Mouse (Mus musculus) embryonic fibroblast, embryonic 13.5 days (primary cell): Measurements from ENCODE around the gene Filip1. TPM values are rescaled to one million over a fixed set of nuclear protein-coding genes. Genes with fewer than 3 reads are reported as not detected.

Experiments used
- H3K27ac ChIP-seq: 2 replicates; pipeline ENCODE4 v1.5.1; 2012; ENCODE audit warnings: low read length, control low read depth, inconsistent platforms; ENCODE audit not compliant: insufficient read depth
- H3K4me1 ChIP-seq: 2 replicates; pipeline ENCODE4 v1.6.1; 2011; ENCODE audit warnings: low read length; ENCODE audit not compliant: control insufficient read depth, insufficient read depth
- H3K4me3 ChIP-seq: 2 replicates; pipeline ENCODE4 v1.5.1; 2011; ENCODE audit warnings: mild to moderate bottlenecking, control low read depth, low read length; ENCODE audit not compliant: insufficient read depth
- CTCF ChIP-seq: IDR thresholded peaks from 2 replicates; pipeline ENCODE4 v1.5.1; 2011; ENCODE audit warnings: mild to moderate bottlenecking, control low read depth, low read length, moderate library complexity, borderline replicate concordance; ENCODE audit not compliant: insufficient read depth
- POLR2A ChIP-seq: IDR thresholded peaks from 2 replicates; pipeline ENCODE4 v1.6.1; 2011; ENCODE audit warnings: low read depth, mild to moderate bottlenecking, control low read depth, low read length, moderate library complexity
- polyA plus RNA-seq: library from polyadenylated mRNA; stranded (reverse); fragments of >200 nt; gene quantifications from 2 replicates; pipeline ENCODE4 v1.2.4, GENCODE M21; 2011; ENCODE audit warnings: low read depth; ENCODE audit not compliant: missing spikeins, insufficient read length

Gene Filip1
- polyA plus RNA-seq, 1 experiment = 0.23 TPM

GRCm38 (mm10) chr9:80022821-80023220, 10.2 kb upstream of the Filip1 start:
- H3K4me1 ChIP-seq = peaks cover 2% of the 10 kb centered on the region; the same call in 1 of the 2 replicates
- TF ChIP-seq POLR2A (no peak), CTCF (no peak)
- no peak overlapping the region for H3K27ac ChIP-seq

GRCm38 (mm10) chr9:80021648-80022047, 9.0 kb upstream of the Filip1 start:
- Histone ChIP-seq H3K4me3 (no peak overlapping the region), H3K4me1 (peaks cover 2% of the 10 kb centered on the region; the same call in 1 of the 2 replicates), H3K27ac (no peak overlapping the region)
- TF ChIP-seq CTCF = no peak

More at GRCm38 (mm10) chr9:80022821-80023220, 10.2 kb upstream of the Filip1 start:
- H3K4me3 ChIP-seq = no peak overlapping the region

- no peak overlapping the region for H3K27ac ChIP-seq
- no peak overlapping the region for H3K4me3 ChIP-seq
- H3K4me1 ChIP-seq = peaks cover 2% of the 10 kb centered on the region; the same call in 1 of the 2 replicates
- TF ChIP-seq CTCF (no peak), POLR2A (no peak)
Measured at GRCm38 (mm10) chr9:80020429-80020828, 7.8 kb upstream of the Filip1 start.

DNA sequence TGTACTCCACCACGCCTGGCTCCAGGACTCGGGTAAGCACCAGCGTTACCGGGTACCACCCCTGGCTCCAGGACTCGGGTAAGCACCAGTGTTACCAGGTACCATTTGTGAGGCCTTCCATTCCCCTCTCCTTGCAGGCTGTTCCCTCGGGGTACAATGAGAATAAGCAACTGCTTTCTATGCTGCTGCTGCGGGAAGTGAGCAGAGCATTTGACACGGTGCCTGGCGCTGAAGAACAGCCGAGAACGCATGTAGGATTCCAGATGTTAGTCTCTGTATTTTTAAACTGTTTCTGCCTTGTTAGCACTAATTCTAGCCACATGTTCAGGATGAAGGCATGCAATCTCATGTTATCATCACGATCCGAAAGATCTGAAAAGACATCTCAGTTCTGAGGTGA, 635 bp downstream of the Filip1 start:
- peak overlapping the region; percentile 27; the same call in 1 of the 2 replicates for H3K27ac ChIP-seq
- H3K4me3 ChIP-seq = no peak overlapping the region
- 0 out of 2 replicates have a peak, but pooled peaks cover 2% of the 10 kb centered on the region for H3K4me1 ChIP-seq
- TF ChIP-seq CTCF = no peak
- no peak for TF ChIP-seq POLR2A

DNA sequence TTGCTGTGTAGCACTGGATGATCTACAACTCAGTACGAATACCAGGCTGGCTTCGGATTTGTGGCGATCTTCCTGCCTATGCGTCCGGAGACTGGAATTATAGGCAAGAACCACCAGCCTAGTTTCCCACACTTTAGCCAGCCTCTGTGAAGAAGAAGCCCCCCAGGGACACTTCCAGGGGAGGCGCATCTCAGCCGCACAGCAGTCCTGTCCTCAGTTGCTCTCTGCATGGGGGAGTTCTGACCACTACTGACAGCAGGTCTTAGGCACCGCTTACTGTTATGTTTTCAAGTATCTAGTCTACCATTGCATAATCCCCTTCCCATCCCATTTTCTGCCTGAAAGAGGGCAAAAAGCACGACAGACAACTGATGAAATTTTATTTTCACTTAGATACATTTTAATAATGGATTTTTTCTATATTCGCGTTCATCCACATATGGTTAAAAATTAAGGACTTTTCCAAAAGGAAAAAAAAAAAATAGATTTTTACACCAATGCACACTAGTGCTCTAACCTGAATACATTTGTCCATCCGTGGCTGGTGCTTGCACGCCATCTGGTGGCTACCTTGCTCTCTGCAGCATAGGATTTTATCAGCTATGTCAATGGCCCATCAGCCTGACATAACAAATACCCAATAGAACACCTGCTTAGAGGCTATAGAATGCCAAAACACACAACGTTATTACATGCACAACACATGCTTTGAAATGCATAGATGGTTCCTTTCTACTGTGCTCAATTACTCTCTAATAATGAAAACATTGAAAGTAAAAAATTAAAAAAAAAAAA, 10.1 kb downstream of the Filip1 start:
- Histone ChIP-seq H3K27ac (no peak overlapping the region), H3K4me3 (no peak overlapping the region), H3K4me1 (no peaks in the 10 kb centered on the region)
- TF ChIP-seq CTCF (peak; percentile 96), POLR2A (no peak)

DNA sequence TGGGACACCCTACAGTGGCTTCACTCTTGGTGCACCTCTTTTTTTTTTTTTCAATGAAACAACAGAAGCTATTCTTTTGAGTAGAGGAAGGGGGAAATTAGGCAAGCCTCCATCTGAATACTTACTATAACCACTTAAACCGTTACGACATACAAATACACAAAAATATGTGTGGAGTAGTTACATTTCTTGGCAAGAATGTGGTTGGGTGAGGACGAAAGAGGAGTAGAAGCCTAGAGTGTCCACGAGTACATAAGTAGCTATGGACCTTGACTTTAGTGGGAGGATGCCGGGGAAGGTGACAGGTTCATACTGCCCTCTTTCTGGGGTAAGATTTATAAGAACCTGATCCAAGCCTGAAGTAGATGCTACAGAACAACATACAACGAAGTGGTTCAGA, 15.4 kb downstream of the Filip1 start:
- Histone ChIP-seq H3K4me1 (0 out of 2 replicates have a peak, but pooled peaks cover 4% of the 10 kb centered on the region), H3K4me3 (no peak overlapping the region), H3K27ac (no peak overlapping the region)
- no peak for TF ChIP-seq CTCF
- no peak for TF ChIP-seq POLR2A

DNA sequence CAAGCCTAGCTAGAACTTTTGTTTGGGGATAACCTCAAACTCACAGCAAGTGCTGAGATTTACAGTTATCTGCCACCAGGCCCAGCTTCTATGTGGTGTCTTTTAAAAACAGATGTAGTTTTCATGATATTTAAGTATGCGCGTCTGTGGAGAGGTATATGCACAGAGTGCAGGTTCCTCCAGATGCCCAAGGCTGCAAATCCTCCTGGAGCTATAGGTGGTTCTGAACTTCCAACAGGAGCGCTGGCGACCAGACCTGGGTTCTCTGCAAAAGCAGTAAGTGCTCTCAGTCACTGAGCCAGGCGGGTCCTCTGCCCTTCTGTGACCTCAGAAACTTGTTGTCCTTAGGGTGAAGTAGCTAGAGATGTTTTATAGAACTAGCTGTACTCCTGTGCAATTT, 18.4 kb downstream of the Filip1 start:
- Histone ChIP-seq H3K4me3 (no peak overlapping the region), H3K27ac (no peak overlapping the region), H3K4me1 (0 out of 2 replicates have a peak, but pooled peaks cover 4% of the 10 kb centered on the region)
- no peak for TF ChIP-seq POLR2A
- TF ChIP-seq CTCF = no peak

GRCm38 (mm10) chr9:79993066-79993465, 19.6 kb downstream of the Filip1 start:
- Histone ChIP-seq H3K4me3 (no peak overlapping the region), H3K27ac (no peak overlapping the region), H3K4me1 (0 out of 2 replicates have a peak, but pooled peaks cover 4% of the 10 kb centered on the region)
- TF ChIP-seq CTCF = no peak
- TF ChIP-seq POLR2A = no peak

DNA sequence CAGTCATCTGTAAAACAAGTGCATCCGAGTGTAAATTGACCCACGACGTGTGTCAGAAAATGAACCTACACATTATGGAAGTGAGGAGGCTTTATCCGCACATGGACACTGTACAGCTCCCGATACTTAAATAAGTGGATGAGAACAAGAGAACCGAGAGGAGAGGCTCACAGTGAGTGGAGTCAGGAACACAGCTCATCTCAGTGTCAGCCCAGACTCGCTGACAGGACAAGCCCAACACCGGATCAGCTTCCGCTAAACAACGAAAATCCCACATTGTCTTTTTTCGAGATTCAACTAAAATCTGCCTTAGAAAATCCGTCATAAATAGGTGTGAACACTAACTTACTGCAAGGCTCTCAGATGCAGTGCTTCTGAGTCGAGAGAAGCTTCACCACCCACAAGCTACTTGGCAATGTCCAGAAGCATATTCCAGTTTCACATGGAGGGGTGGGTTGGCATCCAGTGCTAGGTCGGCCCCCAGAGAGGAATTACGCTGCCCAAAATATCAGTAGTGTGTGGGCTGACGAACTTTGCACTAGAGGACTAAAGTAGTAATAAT, 22.1 kb downstream of the Filip1 start:
- Histone ChIP-seq H3K27ac (no peak overlapping the region), H3K4me1 (0 out of 2 replicates have a peak, but pooled peaks cover 4% of the 10 kb centered on the region), H3K4me3 (no peak overlapping the region)
- TF ChIP-seq CTCF = no peak
- no peak for TF ChIP-seq POLR2A

DNA sequence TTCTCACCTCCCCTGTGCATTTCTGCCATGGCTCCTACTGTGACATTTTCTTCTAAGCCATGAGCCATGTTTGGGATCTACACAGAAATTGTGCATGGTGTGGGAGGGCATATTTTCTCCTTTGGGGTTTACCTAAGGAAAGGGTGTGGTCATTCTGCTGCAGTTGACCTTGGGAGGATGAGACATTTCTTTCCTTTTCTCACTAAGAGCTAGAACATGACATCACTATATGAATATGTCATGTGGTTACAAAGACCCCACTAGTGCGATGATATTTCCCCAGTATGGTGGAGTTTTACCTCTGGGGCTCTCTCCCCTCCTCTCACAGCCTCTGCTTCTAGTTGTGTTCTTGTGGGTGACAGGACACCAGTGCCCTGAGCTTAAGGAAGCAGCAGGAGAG, 22.9 kb downstream of the Filip1 start:
- H3K4me1 ChIP-seq = 0 out of 2 replicates have a peak, but pooled peaks cover 4% of the 10 kb centered on the region
- no peak overlapping the region for H3K4me3 ChIP-seq
- H3K27ac ChIP-seq = no peak overlapping the region
- TF ChIP-seq CTCF = no peak
- no peak for TF ChIP-seq POLR2A
